Mouse (Mus musculus) lung, postnatal 0 days (tissue): ENCODE data around the gene Rps6kc1. TPM values are rescaled to one million over a fixed set of nuclear protein-coding genes. Genes with fewer than 3 reads are reported as not detected.

ENCODE experiments used
- ATAC-seq: fragments of 200-750 bp; cut with Nextera tagmentation; 2 replicates; pipeline ENCODE4 v1.8.0; 2017; ENCODE audit warnings: moderate library complexity
- DNase-seq: peaks from one replicate; pipeline ENCODE4 v3.0.0-alpha.2; 2016; ENCODE audit warnings: low spot score
- H3K27ac ChIP-seq: fragments of 300-500 bp; sonication (generic); 2 replicates; pipeline ENCODE4 v1.5.1; 2014; ENCODE audit warnings: antibody characterized with exemption, mild to moderate bottlenecking, low read length, mixed read lengths
- H3K27me3 ChIP-seq: fragments of 300-500 bp; sonication (generic); replicated peaks from 2 replicates; pipeline ENCODE4 v1.6.1; 2014; ENCODE audit warnings: low read length, mixed read lengths; ENCODE audit not compliant: insufficient read depth
- H3K36me3 ChIP-seq: fragments of 300-500 bp; sonication (generic); 2 replicates; pipeline ENCODE4 v1.6.1; 2014; ENCODE audit warnings: low read length, mixed read lengths; ENCODE audit not compliant: insufficient read depth
- H3K4me1 ChIP-seq: fragments of 300-500 bp; sonication (generic); 2 replicates; pipeline ENCODE4 v1.6.1; 2014; ENCODE audit warnings: antibody characterized with exemption, low read depth, low read length, mixed read lengths; ENCODE audit not compliant: insufficient read depth
- H3K4me2 ChIP-seq: fragments of 300-500 bp; sonication (generic); replicated peaks from 2 replicates; pipeline ENCODE4 v1.6.1; 2014; ENCODE audit warnings: low read depth, mild to moderate bottlenecking, low read length, moderate library complexity, mixed read lengths
- H3K4me3 ChIP-seq: fragments of 300-500 bp; sonication (generic); 2 replicates; pipeline ENCODE4 v1.5.1; 2014; ENCODE audit warnings: low read depth, low read length
- H3K9ac ChIP-seq: fragments of 300-500 bp; sonication (generic); replicated peaks from 2 replicates; pipeline ENCODE4 v1.6.1; 2014; ENCODE audit warnings: low read depth, mild to moderate bottlenecking
- H3K9me3 ChIP-seq: fragments of 300-500 bp; sonication (generic); 2 replicates; pipeline ENCODE4 v1.6.1; 2016; ENCODE audit warnings: low read length, mixed read lengths
- CTCF ChIP-seq: IDR thresholded peaks from 2 replicates; pipeline ENCODE4 v1.5.1; 2016; ENCODE audit warnings: antibody characterized with exemption, mild to moderate bottlenecking
- EP300 ChIP-seq: IDR thresholded peaks from 2 replicates; pipeline ENCODE4 v1.6.1; 2016; ENCODE audit warnings: antibody characterized with exemption, mild to moderate bottlenecking, control low read depth
- WGBS: fragments of 180-500 bp; shearing (Covaris S2); extraction: QIAGEN DNeasy Blood & Tissue Kit; methylation state at CpG from one replicate; pipeline ENCODE4 v1.1.7; 2014; 5-methylcytosine and 5-hydroxymethylcytosine counted together
- polyA plus RNA-seq: library from polyadenylated mRNA; unstranded; fragments of >200 nt; fragmentation: Nextera tagmentation; extraction: Ambion mirVana; gene quantifications from 2 replicates; pipeline ENCODE4 v1.2.1, GENCODE M21; 2015

Rps6kc1 gene
- polyA plus RNA-seq, 1 experiment from 2014 or later = 8.5 TPM

DNA sequence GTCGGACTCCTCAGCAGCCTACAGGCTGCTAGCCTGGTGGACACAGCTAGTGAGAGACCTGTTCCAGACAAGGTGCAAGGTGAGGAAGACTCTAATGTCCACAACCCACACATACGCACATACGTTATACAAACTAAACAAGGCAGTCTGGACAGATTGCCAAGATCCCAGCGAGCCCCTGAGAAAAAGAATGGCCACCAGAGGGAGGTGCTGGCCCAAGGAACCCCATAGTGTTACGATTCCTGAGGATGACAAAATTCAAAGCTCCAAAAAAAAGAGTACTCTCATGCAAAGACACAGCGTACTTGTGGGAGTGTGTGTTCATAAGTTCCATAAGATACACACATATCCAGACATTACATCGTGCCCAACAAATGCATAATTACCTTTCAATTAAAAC lies 141.8 kb downstream of the Rps6kc1 start:
- H3K9ac ChIP-seq = no peak overlapping the region
- no peak for ATAC-seq
- H3K36me3 ChIP-seq = no peaks in the 10 kb centered on the region
- no peak for TF ChIP-seq EP300
- TF ChIP-seq CTCF = peak; percentile 26
- WGBS = 78% methylated on average over 7 of the region's 7 CpGs
- DNase-seq = no peak
- H3K9me3 ChIP-seq = no peaks in the 10 kb centered on the region; the same call in 1 of the 2 replicates
- H3K4me1 ChIP-seq = no peaks in the 10 kb centered on the region
- H3K27me3 ChIP-seq = no peaks in the 10 kb centered on the region
- no peak overlapping the region for H3K27ac ChIP-seq
- no peak overlapping the region for H3K4me2 ChIP-seq
- H3K4me3 ChIP-seq = no peak overlapping the region

DNA sequence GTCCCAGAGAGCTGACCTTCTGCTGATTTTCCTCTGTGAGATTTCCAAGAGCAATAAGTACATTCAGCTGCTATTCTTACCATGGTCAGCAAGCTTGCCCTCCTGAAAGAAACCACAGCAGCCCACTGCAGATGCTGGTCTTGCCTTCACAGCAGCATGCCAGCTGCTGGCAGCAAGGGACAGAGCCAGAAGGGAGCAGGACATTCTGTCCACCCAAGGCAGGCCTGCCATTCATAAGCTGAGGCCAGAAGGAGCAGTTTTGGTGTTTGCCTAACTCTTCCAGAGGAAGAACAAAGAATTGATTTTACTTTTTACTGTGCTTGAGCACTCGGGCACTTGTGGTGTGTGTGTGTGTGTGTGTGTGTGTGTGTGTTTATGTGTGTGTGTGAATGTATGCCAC lies 143.3 kb downstream of the Rps6kc1 start:
- DNase-seq = no peak
- Histone ChIP-seq H3K4me1 (no peaks in the 10 kb centered on the region), H3K27me3 (no peaks in the 10 kb centered on the region), H3K36me3 (no peaks in the 10 kb centered on the region), H3K4me2 (no peak overlapping the region), H3K4me3 (no peak overlapping the region), H3K27ac (no peak overlapping the region), H3K9ac (no peak overlapping the region), H3K9me3 (no peaks in the 10 kb centered on the region; the same call in 1 of the 2 replicates)
- no peak for TF ChIP-seq CTCF
- no peak for TF ChIP-seq EP300
- no peak for ATAC-seq
- 38% methylated on average over 1 of the region's 1 CpGs for WGBS

DNA sequence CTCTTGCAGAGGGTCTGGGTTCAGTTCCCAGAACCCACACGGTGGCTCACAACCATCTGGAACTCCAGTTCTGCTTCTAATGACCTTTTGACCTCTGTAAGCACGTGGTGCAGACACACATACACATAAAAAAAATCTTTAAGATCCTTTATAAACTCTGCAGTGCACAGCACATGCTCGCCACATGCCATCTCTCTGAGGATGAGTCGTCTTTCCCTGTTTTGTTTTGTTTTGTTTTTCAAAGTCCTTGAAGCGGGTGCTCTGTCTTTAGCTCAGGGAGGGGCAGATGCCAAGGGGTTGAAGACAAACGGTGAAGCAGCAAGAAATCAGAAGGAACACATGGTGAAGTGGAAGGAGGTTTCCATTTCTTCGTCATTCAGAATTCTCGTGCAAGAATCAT lies 143.9 kb downstream of the Rps6kc1 start:
- Histone ChIP-seq H3K27ac (no peak overlapping the region), H3K9me3 (no peaks in the 10 kb centered on the region; the same call in 1 of the 2 replicates), H3K4me2 (no peak overlapping the region), H3K4me1 (no peaks in the 10 kb centered on the region), H3K36me3 (no peaks in the 10 kb centered on the region), H3K4me3 (no peak overlapping the region), H3K9ac (no peak overlapping the region), H3K27me3 (no peaks in the 10 kb centered on the region)
- TF ChIP-seq EP300 (no peak), CTCF (no peak)
- WGBS = 39% methylated on average over 8 of the region's 8 CpGs
- no peak for ATAC-seq
- no peak for DNase-seq

DNA sequence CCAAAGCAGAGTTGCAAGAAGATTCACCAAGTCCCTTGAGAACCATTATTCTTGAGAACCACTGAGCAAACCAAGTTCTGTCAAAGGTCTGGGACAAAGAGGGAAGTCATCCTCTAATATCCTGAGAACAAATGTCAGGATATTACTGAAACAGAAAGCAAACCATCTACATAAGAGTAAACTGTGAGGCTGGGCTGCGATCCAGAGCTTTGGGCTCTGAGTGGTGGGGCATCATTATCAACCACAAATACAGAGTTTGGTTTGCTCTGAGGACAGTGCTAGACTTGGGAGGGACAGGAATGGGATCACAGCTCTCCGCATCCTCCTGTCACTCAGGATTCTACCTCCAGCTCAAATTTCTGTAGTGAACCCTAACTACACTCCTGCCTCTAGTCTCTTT lies 144.8 kb downstream of the Rps6kc1 start:
- ATAC-seq = no peak
- H3K4me2 ChIP-seq = no peak overlapping the region

DNA sequence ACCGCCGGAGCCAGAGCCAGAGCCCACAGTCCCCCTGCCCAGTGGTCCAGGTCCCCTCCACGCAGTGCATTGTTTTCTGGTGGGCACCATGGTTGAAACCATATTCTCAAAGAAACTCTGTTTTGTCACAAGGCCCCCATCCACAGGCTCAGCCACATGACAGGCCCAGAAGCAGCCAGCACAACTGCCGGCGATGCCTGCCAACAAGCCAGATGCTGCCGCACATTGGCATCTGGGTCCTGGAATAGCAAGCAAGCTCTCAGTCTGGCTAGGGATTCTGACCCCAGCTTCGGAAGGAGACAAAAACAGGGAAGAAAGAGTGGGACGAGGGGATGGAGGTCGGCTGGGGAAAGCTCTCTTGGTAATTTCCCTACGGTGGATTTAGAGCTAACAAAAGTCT lies 147.8 kb downstream of the Rps6kc1 start:
- no peak for ATAC-seq
- no peak for DNase-seq

More for the DNA sequence above, 144.8 kb downstream of the Rps6kc1 start:
- Histone ChIP-seq H3K36me3 (no peaks in the 10 kb centered on the region), H3K4me1 (no peaks in the 10 kb centered on the region), H3K27ac (no peak overlapping the region), H3K9ac (no peak overlapping the region), H3K9me3 (no peaks in the 10 kb centered on the region; the same call in 1 of the 2 replicates), H3K4me3 (no peak overlapping the region), H3K27me3 (no peaks in the 10 kb centered on the region)
- 76% methylated on average over 2 of the region's 2 CpGs for WGBS
- DNase-seq = no peak
- TF ChIP-seq EP300 = no peak
- no peak for TF ChIP-seq CTCF

DNA sequence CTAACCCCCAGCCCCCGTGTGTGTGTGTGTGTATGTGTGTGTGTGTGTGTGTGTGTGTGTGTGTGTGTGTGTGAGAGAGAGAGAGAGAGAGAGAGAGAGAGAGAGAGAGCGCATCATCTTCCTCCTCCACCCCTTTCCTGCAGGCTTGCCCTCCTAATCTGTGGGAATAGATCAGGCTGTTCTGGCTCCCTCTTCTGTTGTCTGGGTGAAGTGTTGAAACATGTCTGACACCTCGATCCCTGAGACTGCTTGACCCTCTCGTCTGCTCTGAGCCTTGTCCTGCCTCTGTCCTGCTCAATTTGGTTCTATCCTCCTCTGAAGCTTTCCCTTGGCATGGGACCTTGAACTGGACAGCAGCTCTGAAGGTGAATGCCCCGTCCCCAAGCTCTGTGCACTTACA lies 149.8 kb downstream of the Rps6kc1 start:
- DNase-seq (peak; percentile 33), ATAC-seq (no peak)
- no peaks in the 10 kb centered on the region for H3K4me1 ChIP-seq
- H3K27me3 ChIP-seq = no peaks in the 10 kb centered on the region
- H3K27ac ChIP-seq = no peak overlapping the region
- H3K9me3 ChIP-seq = no peaks in the 10 kb centered on the region; the same call in 1 of the 2 replicates
- H3K9ac ChIP-seq = no peak overlapping the region
- no peaks in the 10 kb centered on the region for H3K36me3 ChIP-seq
- H3K4me3 ChIP-seq = no peak overlapping the region
- no peak overlapping the region for H3K4me2 ChIP-seq
- TF ChIP-seq CTCF = peak; percentile 48
- TF ChIP-seq EP300 = no peak
- WGBS = 17% methylated on average over 5 of the region's 5 CpGs

More for the DNA sequence above, 147.8 kb downstream of the Rps6kc1 start:
- Histone ChIP-seq H3K36me3 (no peaks in the 10 kb centered on the region), H3K9me3 (no peaks in the 10 kb centered on the region; the same call in 1 of the 2 replicates), H3K4me3 (no peak overlapping the region), H3K9ac (no peak overlapping the region), H3K4me1 (no peaks in the 10 kb centered on the region), H3K27me3 (no peaks in the 10 kb centered on the region), H3K27ac (no peak overlapping the region), H3K4me2 (no peak overlapping the region)
- TF ChIP-seq EP300 (no peak), CTCF (no peak)
- WGBS = 79% methylated on average over 10 of the region's 10 CpGs

DNA sequence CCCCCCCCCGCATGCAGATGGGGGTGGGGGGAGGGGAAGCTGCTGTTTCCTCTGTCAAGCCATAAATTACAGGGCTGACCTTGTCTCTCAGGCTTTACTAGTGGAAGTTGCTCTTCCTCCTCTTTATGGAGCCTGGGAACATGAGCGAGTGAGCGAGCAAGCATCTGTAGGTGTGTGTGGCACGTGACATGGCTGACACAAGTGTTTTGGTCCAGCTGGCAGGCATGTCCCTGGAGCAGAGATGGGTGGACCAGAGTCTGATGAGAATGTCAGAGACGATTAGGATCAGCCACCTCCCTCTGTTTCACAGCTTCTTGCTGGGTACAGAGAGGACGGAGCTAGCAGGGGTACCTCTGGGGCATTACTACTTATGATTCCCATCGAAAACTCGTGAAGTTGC lies 153.7 kb downstream of the Rps6kc1 start:
- H3K27me3 ChIP-seq = no peaks in the 10 kb centered on the region
- H3K36me3 ChIP-seq = no peaks in the 10 kb centered on the region
- no peak overlapping the region for H3K4me3 ChIP-seq
- no peak overlapping the region for H3K27ac ChIP-seq
- H3K9me3 ChIP-seq = no peaks in the 10 kb centered on the region
- TF ChIP-seq EP300 = no peak
- no peak for TF ChIP-seq CTCF
- no peak overlapping the region for H3K9ac ChIP-seq
- no peak overlapping the region for H3K4me2 ChIP-seq
- WGBS = 70% methylated on average over 8 of the region's 8 CpGs
- no peaks in the 10 kb centered on the region for H3K4me1 ChIP-seq
- DNase-seq (no peak), ATAC-seq (no peak)
